Mouse (Mus musculus) macrophage (primary cell): ENCODE results near the gene Pbx3. TPM values are rescaled to one million over a fixed set of nuclear protein-coding genes. Genes with fewer than 3 reads are reported as not detected.

Experiments used
- H3K27ac ChIP-seq: fragments of 350-480 bp; formaldehyde crosslinking; 2 replicates; pipeline ENCODE4 v1.9.0; 2021
- H3K36me3 ChIP-seq: fragments of 350-480 bp; formaldehyde crosslinking; 2 replicates; pipeline ENCODE4 v1.9.0; 2021; ENCODE audit errors: inconsistent target
- H3K4me3 ChIP-seq: fragments of 350-480 bp; formaldehyde crosslinking; 2 replicates; pipeline ENCODE4 v1.9.0; 2021; ENCODE audit errors: inconsistent target
- H3K79me2 ChIP-seq: fragments of 350-480 bp; formaldehyde crosslinking; 2 replicates; pipeline ENCODE4 v1.9.0; 2021; ENCODE audit errors: inconsistent target
- WGBS: methylation state at CpG from one replicate; pipeline ENCODE4 v1.1.7; 2026; ENCODE audit warnings: inconsistent platforms; ENCODE audit not compliant: missing documents; 5-methylcytosine and 5-hydroxymethylcytosine counted together
- polyA plus RNA-seq: library from polyadenylated mRNA; stranded (reverse); fragments of 250-400 nt; gene quantifications from 3 replicates; pipeline ENCODE4 v1.2.4, GENCODE M21; 2018; ENCODE audit warnings: inconsistent platforms

Pbx3 gene
- polyA plus RNA-seq, 1 experiment from 2014 or later = 6.6 TPM

GRCm38 (mm10) chr2:34368396-34368795 is 4.5 kb downstream of the Pbx3 start:
- no peak overlapping the region for H3K4me3 ChIP-seq
- H3K79me2 ChIP-seq = no peaks in the 10 kb centered on the region
- WGBS = 92% methylated on average over 6 of the region's 6 CpGs
- H3K36me3 ChIP-seq = no peaks in the 10 kb centered on the region
- no peak overlapping the region for H3K27ac ChIP-seq

- no peaks in the 10 kb centered on the region for H3K36me3 ChIP-seq
- 96% methylated on average over 2 of the region's 2 CpGs for WGBS
- H3K27ac ChIP-seq = no peak overlapping the region
- no peak overlapping the region for H3K4me3 ChIP-seq
- no peaks in the 10 kb centered on the region for H3K79me2 ChIP-seq
Measured at GRCm38 (mm10) chr2:34367024-34367423, 5.9 kb downstream of the Pbx3 start.

- Histone ChIP-seq H3K4me3 (no peak overlapping the region), H3K79me2 (no peaks in the 10 kb centered on the region), H3K36me3 (no peaks in the 10 kb centered on the region), H3K27ac (no peak overlapping the region)
- 0% methylated on average over 1 of the region's 1 CpGs for WGBS
Measured at GRCm38 (mm10) chr2:34363678-34364077, 9.3 kb downstream of the Pbx3 start.

- H3K4me3 ChIP-seq = no peak overlapping the region
- WGBS = 98% methylated on average over 7 of the region's 7 CpGs
- no peaks in the 10 kb centered on the region for H3K79me2 ChIP-seq
- H3K27ac ChIP-seq = no peak overlapping the region
- no peaks in the 10 kb centered on the region for H3K36me3 ChIP-seq
Measured at GRCm38 (mm10) chr2:34355801-34356211, 17.1 kb downstream of the Pbx3 start.

DNA sequence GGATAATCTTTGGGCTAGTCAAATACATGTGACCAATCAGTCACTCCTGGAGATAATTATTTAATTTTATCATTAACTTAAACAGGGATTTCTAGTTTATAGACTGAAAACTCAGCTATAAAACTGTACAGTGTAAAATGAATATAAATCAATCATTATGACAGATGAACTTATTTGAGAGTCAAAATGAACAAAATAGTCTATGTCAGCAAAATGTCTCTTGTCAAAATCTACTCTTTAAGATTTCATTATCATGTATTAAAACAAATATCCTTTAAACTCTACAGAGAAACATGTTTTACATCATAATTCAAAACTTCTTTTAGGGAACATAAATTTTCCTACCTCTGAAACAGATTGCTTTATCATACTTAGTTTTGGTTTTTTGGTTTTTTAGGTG is 20.9 kb downstream of the Pbx3 start:
- no peak overlapping the region for H3K4me3 ChIP-seq
- H3K79me2 ChIP-seq = no peaks in the 10 kb centered on the region
- H3K27ac ChIP-seq = no peak overlapping the region
- H3K36me3 ChIP-seq = no peaks in the 10 kb centered on the region

- no peaks in the 10 kb centered on the region for H3K36me3 ChIP-seq
- H3K4me3 ChIP-seq = no peak overlapping the region
- no peak overlapping the region for H3K27ac ChIP-seq
- WGBS = 97% methylated on average over 6 of the region's 6 CpGs
- no peaks in the 10 kb centered on the region for H3K79me2 ChIP-seq
Measured at GRCm38 (mm10) chr2:34347096-34347495, 25.8 kb downstream of the Pbx3 start.

GRCm38 (mm10) chr2:34298664-34299063 is 74.3 kb downstream of the Pbx3 start:
- H3K36me3 ChIP-seq = no peaks in the 10 kb centered on the region
- no peak overlapping the region for H3K4me3 ChIP-seq
- 93% methylated on average over 1 of the region's 1 CpGs for WGBS
- no peak overlapping the region for H3K27ac ChIP-seq
- no peaks in the 10 kb centered on the region for H3K79me2 ChIP-seq

DNA sequence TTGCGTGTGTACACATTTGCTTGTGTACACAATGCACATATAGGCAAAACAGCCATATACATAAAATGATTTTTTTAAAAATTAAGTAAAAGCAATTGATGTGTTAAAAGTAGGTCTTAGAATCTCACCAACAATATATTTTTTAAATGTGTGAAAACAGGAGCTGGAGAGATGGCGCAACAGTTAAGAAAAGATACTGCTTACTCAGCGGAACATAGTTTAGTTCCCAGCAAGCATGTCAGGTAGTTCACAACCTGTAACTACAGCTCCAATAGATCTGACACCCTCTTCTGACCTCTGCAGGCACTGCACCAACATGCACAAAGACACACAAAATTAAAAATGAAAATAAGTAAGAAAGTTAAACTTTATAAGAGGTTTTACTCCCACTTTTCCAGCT is 74.7 kb downstream of the Pbx3 start:
- Histone ChIP-seq H3K27ac (no peak overlapping the region), H3K79me2 (no peaks in the 10 kb centered on the region), H3K4me3 (no peak overlapping the region), H3K36me3 (no peaks in the 10 kb centered on the region)
- WGBS = 94% methylated on average over 3 of the region's 3 CpGs

GRCm38 (mm10) chr2:34289726-34290125 is 83.2 kb downstream of the Pbx3 start:
- Histone ChIP-seq H3K27ac (no peak overlapping the region), H3K79me2 (no peaks in the 10 kb centered on the region), H3K4me3 (no peak overlapping the region), H3K36me3 (no peaks in the 10 kb centered on the region)
- 100% methylated on average over 1 of the region's 1 CpGs for WGBS

GRCm38 (mm10) chr2:34284239-34284638 is 88.7 kb downstream of the Pbx3 start:
- H3K36me3 ChIP-seq = no peaks in the 10 kb centered on the region
- WGBS = 100% methylated on average over 1 of the region's 2 CpGs
- H3K4me3 ChIP-seq = no peak overlapping the region
- no peaks in the 10 kb centered on the region for H3K79me2 ChIP-seq
- H3K27ac ChIP-seq = no peak overlapping the region

GRCm38 (mm10) chr2:34280996-34281395 is 91.9 kb downstream of the Pbx3 start:
- H3K79me2 ChIP-seq = no peaks in the 10 kb centered on the region
- no peaks in the 10 kb centered on the region for H3K36me3 ChIP-seq
- H3K27ac ChIP-seq = no peak overlapping the region
- no peak overlapping the region for H3K4me3 ChIP-seq
- WGBS = 98% methylated on average over 3 of the region's 3 CpGs

DNA sequence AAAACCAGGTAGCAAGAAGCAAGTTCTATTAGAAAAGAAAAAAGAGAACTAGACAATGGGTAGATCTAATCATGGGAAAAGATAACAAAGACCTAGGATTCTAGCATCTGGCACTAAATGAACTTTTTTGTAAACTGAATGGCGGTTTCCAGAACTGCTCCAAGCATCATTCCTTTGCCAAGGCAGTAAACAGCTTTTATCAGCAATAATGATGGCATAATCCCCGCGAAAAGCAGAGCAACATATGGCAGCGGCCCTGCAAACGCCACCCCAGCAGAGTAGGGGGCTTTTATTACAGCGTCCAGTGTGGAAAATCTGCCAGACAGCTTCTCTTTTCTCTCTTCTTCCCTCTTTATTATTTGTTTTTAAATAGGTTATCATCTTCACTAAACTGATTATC is 93.2 kb downstream of the Pbx3 start:
- WGBS = 96% methylated on average over 6 of the region's 6 CpGs
- H3K36me3 ChIP-seq = no peaks in the 10 kb centered on the region
- H3K4me3 ChIP-seq = no peak overlapping the region
- no peaks in the 10 kb centered on the region for H3K79me2 ChIP-seq
- no peak overlapping the region for H3K27ac ChIP-seq

- 95% methylated on average over 10 of the region's 10 CpGs for WGBS
- H3K27ac ChIP-seq = no peak overlapping the region
- H3K79me2 ChIP-seq = no peaks in the 10 kb centered on the region
- H3K36me3 ChIP-seq = no peaks in the 10 kb centered on the region
- no peak overlapping the region for H3K4me3 ChIP-seq
Measured at GRCm38 (mm10) chr2:34275630-34276193, 97.2 kb downstream of the Pbx3 start.

DNA sequence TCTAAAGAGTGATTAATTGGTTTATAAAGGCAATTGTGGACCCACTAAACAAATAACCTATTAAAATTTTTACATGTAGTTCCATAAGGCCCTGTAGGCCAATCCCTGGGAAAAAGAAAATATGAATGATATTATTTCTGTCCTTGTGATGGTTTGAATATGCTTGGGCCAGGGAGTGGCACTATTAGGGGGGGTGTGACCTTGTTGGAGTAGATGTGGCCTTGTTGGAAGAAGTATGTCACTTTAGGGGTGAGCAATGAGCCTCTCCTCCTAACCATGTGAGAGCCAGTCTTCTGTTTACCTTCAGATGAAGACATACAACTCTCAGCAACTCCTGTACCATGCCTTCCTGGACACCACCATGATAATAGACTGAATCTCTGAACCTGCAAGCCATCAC is 110.9 kb downstream of the Pbx3 start:
- Histone ChIP-seq H3K36me3 (no peaks in the 10 kb centered on the region), H3K27ac (no peak overlapping the region), H3K4me3 (no peak overlapping the region), H3K79me2 (no peaks in the 10 kb centered on the region)

GRCm38 (mm10) chr2:34260653-34261076 is 112.3 kb downstream of the Pbx3 start:
- 83% methylated on average over 4 of the region's 4 CpGs for WGBS
- H3K4me3 ChIP-seq = no peak overlapping the region
- no peaks in the 10 kb centered on the region for H3K79me2 ChIP-seq
- H3K27ac ChIP-seq = no peak overlapping the region
- no peaks in the 10 kb centered on the region for H3K36me3 ChIP-seq

DNA sequence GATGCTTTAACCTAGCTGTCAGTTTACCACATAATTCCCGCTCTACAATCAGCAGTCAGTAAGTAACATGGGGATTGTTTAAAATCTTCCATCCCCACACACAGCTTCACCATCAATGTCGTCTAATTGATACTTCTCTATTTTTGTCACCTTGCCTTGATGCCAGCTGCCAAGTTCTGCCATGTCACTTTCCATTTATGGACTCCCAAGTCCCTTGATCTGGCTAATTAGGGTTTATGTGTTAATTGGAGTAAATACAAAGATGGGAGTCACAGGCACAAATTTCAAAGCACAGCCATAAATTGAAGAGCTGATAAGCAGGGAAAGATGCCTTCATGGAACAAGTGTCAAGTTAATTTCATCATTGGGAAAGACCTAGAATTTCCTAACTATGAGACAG is 114.7 kb downstream of the Pbx3 start:
- 90% methylated on average over 2 of the region's 2 CpGs for WGBS
- Histone ChIP-seq H3K27ac (no peak overlapping the region), H3K36me3 (no peaks in the 10 kb centered on the region)

More for the DNA sequence above, 114.7 kb downstream of the Pbx3 start:
- H3K4me3 ChIP-seq = no peak overlapping the region
- no peaks in the 10 kb centered on the region for H3K79me2 ChIP-seq
